Mouse (Mus musculus) myocyte (in vitro differentiated cells): ENCODE measurements around the gene Fen1. TPM values are rescaled to one million over a fixed set of nuclear protein-coding genes. Genes with fewer than 3 reads are reported as not detected.

Experiments used
- H3K27me3 ChIP-seq: one replicate; pipeline ENCODE4 v1.6.1; 2011; ENCODE audit not compliant: control insufficient read depth, insufficient read depth, insufficient read length
- H3K36me3 ChIP-seq: one replicate; pipeline ENCODE4 v1.6.1; 2011; ENCODE audit not compliant: control insufficient read depth, insufficient read depth
- H3K4me2 ChIP-seq: one replicate; pipeline ENCODE4 v1.6.1; 2011; ENCODE audit warnings: low read depth, control low read depth
- H3K4me3 ChIP-seq: one replicate; pipeline ENCODE4 v1.5.1; 2011; ENCODE audit warnings: mild to moderate bottlenecking, control low read depth, moderate library complexity
- H3K79me2 ChIP-seq: one replicate; pipeline ENCODE4 v1.6.1; 2011; ENCODE audit not compliant: control insufficient read depth, insufficient read depth
- H3ac ChIP-seq: one replicate; pipeline ENCODE4 v1.6.1; 2011; ENCODE audit not compliant: control insufficient read depth, insufficient read length
- CEBPB ChIP-seq: IDR thresholded peaks from 2 replicates; pipeline ENCODE4 v1.6.1; 2011; ENCODE audit warnings: mild to moderate bottlenecking, moderate library complexity; ENCODE audit not compliant: poor library complexity, insufficient read depth, severe bottlenecking
- E2F4 ChIP-seq: IDR thresholded peaks from one replicate; pipeline ENCODE4 v1.6.1; 2011; ENCODE audit warnings: mild to moderate bottlenecking, control low read depth, moderate library complexity; ENCODE audit not compliant: insufficient read depth
- MAX ChIP-seq: IDR thresholded peaks from one replicate; pipeline ENCODE4 v1.6.1; 2011; ENCODE audit warnings: low read depth, mild to moderate bottlenecking, control low read depth
- MYOD1 ChIP-seq, 3 experiments: IDR thresholded peaks; one replicate each; pipeline ENCODE4 v1.6.1; 2011; ENCODE audit warnings: control low read depth in 2 of 3, low read depth in 2 of 3, mild to moderate bottlenecking in 2 of 3, moderate library complexity in 1 of 3; ENCODE audit not compliant: insufficient read length in 2 of 3, control insufficient read depth in 1 of 3
- MYOG ChIP-seq, 3 experiments: IDR thresholded peaks; one replicate each; pipeline ENCODE4 v1.6.1; 2011; ENCODE audit warnings: control low read depth in 2 of 3, low read depth in 2 of 3, mild to moderate bottlenecking in 2 of 3; ENCODE audit not compliant: insufficient read length in 2 of 3, control insufficient read depth in 1 of 3, insufficient read depth in 1 of 3
- POLR2A ChIP-seq: IDR thresholded peaks from one replicate; pipeline ENCODE4 v1.6.1; 2011; ENCODE audit warnings: low read depth, mild to moderate bottlenecking, control low read depth, moderate library complexity; ENCODE audit not compliant: insufficient read length
- POLR2AphosphoS2 ChIP-seq: IDR thresholded peaks from one replicate; pipeline ENCODE4 v1.6.1; 2011; ENCODE audit warnings: low read depth, control low read depth; ENCODE audit not compliant: insufficient read length
- REST ChIP-seq: IDR thresholded peaks from one replicate; pipeline ENCODE4 v1.6.1; 2011; ENCODE audit warnings: mild to moderate bottlenecking, control low read depth, moderate library complexity; ENCODE audit not compliant: insufficient read depth, insufficient read length
- SRF ChIP-seq: IDR thresholded peaks from one replicate; pipeline ENCODE4 v1.6.1; 2011; ENCODE audit warnings: low read depth; ENCODE audit not compliant: control insufficient read depth, insufficient read length
- TCF12 ChIP-seq: IDR thresholded peaks from one replicate; pipeline ENCODE4 v1.6.1; 2011; ENCODE audit warnings: mild to moderate bottlenecking, control low read depth; ENCODE audit not compliant: poor library complexity, insufficient read depth, severe bottlenecking
- TCF3 ChIP-seq: IDR thresholded peaks from one replicate; pipeline ENCODE4 v1.6.1; 2011; ENCODE audit warnings: low read depth, control low read depth; ENCODE audit not compliant: insufficient read length
- USF1 ChIP-seq: IDR thresholded peaks from one replicate; pipeline ENCODE4 v1.6.1; 2011; ENCODE audit warnings: low read depth, mild to moderate bottlenecking, control low read depth, moderate library complexity
- polyA plus RNA-seq: library from polyadenylated mRNA; unstranded; fragments of >200 nt; fragmentation: generic; extraction: Trizol; gene quantifications from one replicate; pipeline ENCODE4 v1.2.1, GENCODE M21; 2012; ENCODE audit warnings: missing spikeins

Fen1 gene
- polyA plus RNA-seq, 1 experiment: 14.1 TPM

DNA sequence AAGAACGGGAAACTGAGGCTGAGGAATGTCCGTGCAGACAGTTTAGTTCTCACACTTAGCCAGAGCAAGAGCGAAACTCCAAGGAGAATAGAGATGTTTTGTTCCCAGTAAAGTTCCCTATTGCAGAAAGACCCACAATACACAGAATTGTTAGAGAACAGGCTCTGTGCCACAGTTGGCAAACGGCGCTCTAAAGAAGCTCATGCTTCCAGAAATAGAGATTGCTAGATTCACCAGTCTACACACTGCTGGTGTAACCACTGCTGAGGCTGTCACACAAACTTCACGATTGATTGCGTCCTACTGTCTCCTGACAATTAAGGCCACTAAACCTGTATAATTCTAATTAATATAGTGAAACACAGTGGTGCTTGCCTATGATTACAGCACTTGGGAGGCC lies 22.7 kb downstream of the Fen1 start:
- no peaks in the 10 kb centered on the region for H3K27me3 ChIP-seq
- no peak overlapping the region for H3K4me2 ChIP-seq
- H3K4me3 ChIP-seq: no peak overlapping the region
- no peak overlapping the region for H3ac ChIP-seq
- peaks cover 18% of the 10 kb centered on the region for H3K36me3 ChIP-seq
- TF ChIP-seq REST (no peak), MYOG (IDR thresholded peaks at IDR 0.05; ENCODE audit: control insufficient read depth in 1 of 3, insufficient read depth in 1 of 3, insufficient read length in 2 of 3, low read depth in 2 of 3) (no peak), USF1 (no peak), MAX (no peak), E2F4 (no peak), POLR2A (no peak), MYOD1 (IDR thresholded peaks at IDR 0.05; ENCODE audit: control insufficient read depth in 1 of 3, insufficient read length in 2 of 3, low read depth in 2 of 3) (no peak), SRF (no peak), POLR2AphosphoS2 (no peak), TCF12 (no peak), CEBPB (no peak)
- peaks cover 31% of the 10 kb centered on the region for H3K79me2 ChIP-seq

DNA sequence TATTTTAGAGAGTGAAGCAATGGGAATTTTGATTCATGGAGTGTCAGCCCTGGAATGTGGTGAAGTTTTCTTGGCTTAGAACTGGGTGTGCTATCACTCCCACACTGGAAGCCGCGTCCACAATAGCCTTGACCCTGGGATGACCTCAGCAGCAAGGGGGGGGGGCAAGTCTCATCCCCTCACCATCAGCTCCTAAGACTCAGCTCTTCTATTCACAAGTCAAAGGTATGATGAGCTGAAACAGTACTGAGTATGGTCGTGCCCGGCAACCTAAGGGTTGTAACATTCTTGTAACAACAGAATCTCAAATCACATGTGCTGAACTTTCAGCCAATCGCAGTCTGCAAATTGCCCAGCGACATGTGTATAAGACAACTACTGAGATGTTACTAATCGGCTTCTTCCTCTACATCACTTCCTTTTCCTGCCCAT lies 27.0 kb downstream of the Fen1 start:
- no peak overlapping the region for H3K4me3 ChIP-seq
- TF ChIP-seq MAX: no peak
- TF ChIP-seq POLR2AphosphoS2: no peak
- no peak for TF ChIP-seq MYOG (IDR thresholded peaks at IDR 0.05; ENCODE audit: control insufficient read depth in 1 of 3, insufficient read depth in 1 of 3, insufficient read length in 2 of 3, low read depth in 2 of 3)
- no peak for TF ChIP-seq CEBPB
- TF ChIP-seq MYOD1 (IDR thresholded peaks at IDR 0.05; ENCODE audit: control insufficient read depth in 1 of 3, insufficient read length in 2 of 3, low read depth in 2 of 3): no peak
- TF ChIP-seq POLR2A: no peak
- no peak for TF ChIP-seq REST
- TF ChIP-seq USF1: no peak
- no peak for TF ChIP-seq SRF
- no peak for TF ChIP-seq TCF3
- no peak for TF ChIP-seq E2F4
- TF ChIP-seq TCF12: no peak
- no peak overlapping the region for H3K4me2 ChIP-seq

DNA sequence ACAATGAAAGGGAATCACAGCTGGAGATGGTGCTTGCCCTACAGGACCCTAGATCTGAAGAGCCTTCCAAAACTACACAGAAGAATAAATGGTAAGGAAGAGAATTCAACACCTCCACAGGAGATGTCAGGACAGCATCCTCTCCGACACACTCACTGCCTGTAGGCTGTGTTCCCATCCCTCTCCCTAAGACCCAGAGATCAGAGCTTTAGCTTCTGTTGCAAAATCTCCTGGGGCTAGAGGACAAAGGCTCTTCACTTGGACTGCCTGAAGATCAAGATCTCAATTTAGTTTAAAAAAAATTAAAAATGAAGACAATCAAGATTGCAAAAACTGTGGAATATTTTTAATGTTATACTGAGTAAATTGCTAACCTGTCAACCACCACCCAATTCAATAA lies 27.5 kb downstream of the Fen1 start:
- H3K4me3 ChIP-seq: no peak overlapping the region
- TF ChIP-seq SRF (no peak), REST (no peak), MYOD1 (IDR thresholded peaks at IDR 0.05; ENCODE audit: control insufficient read depth in 1 of 3, insufficient read length in 2 of 3, low read depth in 2 of 3) (no peak), E2F4 (no peak), TCF3 (no peak)
- no peak overlapping the region for H3ac ChIP-seq
- no peak overlapping the region for H3K4me2 ChIP-seq
- H3K36me3 ChIP-seq: no peaks in the 10 kb centered on the region
- H3K79me2 ChIP-seq: no peaks in the 10 kb centered on the region
- no peaks in the 10 kb centered on the region for H3K27me3 ChIP-seq

More for the DNA sequence above, 27.0 kb downstream of the Fen1 start:
- H3ac ChIP-seq: no peak overlapping the region
- no peaks in the 10 kb centered on the region for H3K27me3 ChIP-seq
- H3K79me2 ChIP-seq: no peaks in the 10 kb centered on the region
- no peaks in the 10 kb centered on the region for H3K36me3 ChIP-seq

DNA sequence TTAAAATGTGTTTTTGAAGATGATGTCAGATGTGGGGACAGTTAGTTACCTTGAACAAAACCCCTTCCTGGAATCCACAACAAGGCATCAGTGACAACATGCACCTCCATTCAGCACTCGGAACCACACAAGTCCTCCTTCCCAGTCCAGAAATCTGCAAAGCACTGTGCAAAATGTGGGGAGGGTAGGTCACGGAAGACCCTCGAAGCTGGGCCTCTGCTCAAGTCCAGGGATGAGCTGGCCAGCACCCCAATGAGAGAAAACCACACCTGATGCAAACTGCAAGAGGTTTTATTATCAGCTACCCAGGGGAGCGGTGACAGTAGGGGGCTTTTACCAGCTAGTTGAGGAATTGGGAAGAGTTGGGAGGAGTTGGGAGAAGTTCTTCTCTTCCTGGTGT lies 29.0 kb downstream of the Fen1 start:
- no peak for TF ChIP-seq E2F4
- TF ChIP-seq MAX: no peak
- TF ChIP-seq POLR2A: no peak
- TF ChIP-seq REST: no peak
- TF ChIP-seq SRF: no peak
- TF ChIP-seq TCF12: no peak
- no peak for TF ChIP-seq CEBPB
- no peak for TF ChIP-seq POLR2AphosphoS2
- TF ChIP-seq MYOG (IDR thresholded peaks at IDR 0.05; ENCODE audit: control insufficient read depth in 1 of 3, insufficient read depth in 1 of 3, insufficient read length in 2 of 3, low read depth in 2 of 3): no peak
- no peak for TF ChIP-seq TCF3
- no peak for TF ChIP-seq MYOD1 (IDR thresholded peaks at IDR 0.05; ENCODE audit: control insufficient read depth in 1 of 3, insufficient read length in 2 of 3, low read depth in 2 of 3)
- TF ChIP-seq USF1: no peak
- no peak overlapping the region for H3ac ChIP-seq
- H3K79me2 ChIP-seq: no peaks in the 10 kb centered on the region
- no peak overlapping the region for H3K4me2 ChIP-seq
- no peaks in the 10 kb centered on the region for H3K36me3 ChIP-seq
- H3K27me3 ChIP-seq: no peaks in the 10 kb centered on the region
- H3K4me3 ChIP-seq: no peak overlapping the region
